Mouse (Mus musculus) spleen, postnatal 4 days (tissue): Measurements from ENCODE around the gene Trim7.
"Not testable (repeated sequence)": the region's sequence is repeated elsewhere in the genome, so short reads cannot be mapped to it uniquely, and the experiment has no call there.

Experiments
- DNase-seq, 2 experiments: peaks; one replicate each; pipeline ENCODE4 v3.0.0; 2022; ENCODE audit warnings: low spot score in 2 of 2

Trim7 gene

DNA sequence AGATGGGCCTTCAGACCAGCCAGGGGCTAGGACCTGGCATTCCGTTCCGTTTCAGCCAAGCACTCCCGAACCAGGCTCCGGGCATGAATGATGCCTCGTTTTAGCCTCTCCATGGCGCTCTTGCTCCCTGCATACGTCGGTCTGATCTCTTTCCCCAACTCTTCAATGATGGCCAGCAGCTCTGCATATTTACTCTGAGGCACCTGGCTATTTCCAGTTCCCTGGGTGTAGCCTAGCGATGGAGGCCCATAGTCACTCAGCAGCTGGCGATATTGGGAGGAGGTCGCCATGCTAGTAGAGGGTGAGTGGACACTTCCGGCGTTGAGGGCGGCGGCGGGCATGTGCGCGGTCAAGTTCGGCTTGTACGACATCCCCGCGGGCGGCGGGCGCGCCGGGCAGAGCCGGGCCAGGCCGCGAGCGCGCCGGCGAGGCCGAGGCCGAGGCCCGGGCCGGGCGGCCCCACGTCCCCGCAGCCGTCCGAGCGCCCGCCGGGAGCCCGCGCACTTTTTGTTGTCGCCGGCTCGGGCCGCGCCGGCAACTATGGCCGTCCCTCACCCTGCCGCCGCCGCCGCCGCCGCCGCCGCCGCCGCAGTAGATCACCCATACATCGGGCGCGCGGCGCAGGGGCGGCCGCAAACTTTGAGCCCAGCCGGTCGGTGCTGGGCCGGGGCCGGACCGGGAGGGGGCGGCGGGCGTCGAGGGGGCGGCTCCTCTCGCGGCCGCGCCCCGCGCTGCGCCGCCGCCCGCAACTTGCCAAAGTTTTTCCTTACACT is at the start of gene Trim7, which contains the start of gene Gm12184:
Gene Trim7, plus strand, starts transcription at position 162 of the 773 bp plus-strand sequence.
Gene Gm12184, minus strand, starts transcription at position 677 of the 773 bp plus-strand sequence.
- not testable (repeated sequence) for DNase-seq

DNA sequence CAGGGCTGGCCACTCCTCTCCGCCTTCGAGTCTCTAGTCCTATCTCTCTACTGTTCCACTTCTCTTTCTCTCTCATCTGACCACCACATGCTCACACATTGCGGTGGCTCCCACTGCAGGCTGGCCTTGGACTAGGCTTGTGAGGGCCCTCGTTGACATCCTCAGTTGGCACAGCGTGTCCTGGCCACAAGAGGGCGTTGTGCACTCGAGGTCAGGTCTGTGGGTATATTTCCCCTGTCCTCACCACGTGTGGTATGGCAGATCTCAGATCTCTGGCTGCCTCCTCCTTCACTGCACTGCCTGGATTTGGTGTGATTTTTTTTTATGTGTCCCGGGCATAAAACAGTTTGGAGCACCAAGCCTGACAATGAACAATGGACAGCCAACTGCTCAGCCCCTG is 49.3 kb upstream of the Trim7 start:
- peak; percentile 47 to 70 for DNase-seq

DNA sequence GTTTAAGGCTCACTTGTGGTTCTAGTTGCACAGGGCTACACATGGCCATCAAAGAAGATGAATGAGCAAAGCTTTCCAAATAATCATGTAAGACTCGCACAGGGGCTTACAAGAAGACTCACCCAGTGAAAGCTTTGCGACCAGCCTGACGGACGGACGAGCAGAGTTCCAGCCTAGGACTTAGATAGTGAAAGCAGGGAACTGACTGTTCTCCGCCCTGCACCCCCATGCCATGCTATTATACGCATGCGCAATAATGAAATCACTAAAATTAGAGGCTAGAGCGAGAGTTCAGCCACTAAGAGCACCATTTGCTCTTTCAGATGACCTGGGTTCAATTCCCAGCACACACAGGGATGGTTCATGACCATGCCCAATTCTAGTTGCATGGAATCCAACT is 48.6 kb upstream of the Trim7 start:
- no peak for DNase-seq

DNA sequence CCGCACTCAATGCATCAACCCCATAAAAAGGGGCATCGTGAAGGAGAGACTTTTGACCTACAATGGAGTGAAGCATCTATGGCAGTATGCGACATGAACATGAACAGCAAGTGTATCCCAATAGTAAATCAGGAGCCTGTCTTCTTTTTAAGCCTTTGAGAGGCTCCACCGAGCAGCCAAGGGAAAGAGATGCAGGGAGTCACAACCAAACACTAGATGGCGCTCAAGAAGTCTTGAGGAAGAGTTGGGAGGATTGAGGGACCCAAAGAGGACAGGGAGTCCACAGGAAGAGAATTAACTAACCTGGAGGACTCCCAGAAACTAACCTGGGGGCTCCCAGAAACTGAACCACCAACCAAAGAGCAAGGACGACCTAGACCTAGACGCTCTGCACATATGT is 46.5 kb upstream of the Trim7 start:
- peak in 1 of 2 experiments; percentile 73 for DNase-seq

DNA sequence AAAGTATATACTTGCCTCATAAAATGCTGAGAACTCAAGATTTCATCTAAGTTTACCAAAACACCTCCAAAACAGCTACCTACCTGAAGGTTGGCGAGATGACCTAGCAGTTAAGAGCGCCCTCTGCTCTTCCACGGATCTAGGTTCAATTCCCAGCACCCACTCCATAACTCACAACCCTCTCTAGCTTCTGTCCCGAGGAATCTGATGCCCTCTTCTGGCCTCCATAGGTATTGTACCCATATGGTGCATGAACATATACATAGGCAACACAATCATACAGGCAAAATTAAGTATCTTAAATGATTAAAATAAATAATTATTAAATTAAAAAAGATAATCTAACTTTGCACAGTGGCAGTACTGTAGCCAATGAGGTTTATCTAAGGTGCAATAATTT is 43.7 kb upstream of the Trim7 start:
- DNase-seq, result no peak

DNA sequence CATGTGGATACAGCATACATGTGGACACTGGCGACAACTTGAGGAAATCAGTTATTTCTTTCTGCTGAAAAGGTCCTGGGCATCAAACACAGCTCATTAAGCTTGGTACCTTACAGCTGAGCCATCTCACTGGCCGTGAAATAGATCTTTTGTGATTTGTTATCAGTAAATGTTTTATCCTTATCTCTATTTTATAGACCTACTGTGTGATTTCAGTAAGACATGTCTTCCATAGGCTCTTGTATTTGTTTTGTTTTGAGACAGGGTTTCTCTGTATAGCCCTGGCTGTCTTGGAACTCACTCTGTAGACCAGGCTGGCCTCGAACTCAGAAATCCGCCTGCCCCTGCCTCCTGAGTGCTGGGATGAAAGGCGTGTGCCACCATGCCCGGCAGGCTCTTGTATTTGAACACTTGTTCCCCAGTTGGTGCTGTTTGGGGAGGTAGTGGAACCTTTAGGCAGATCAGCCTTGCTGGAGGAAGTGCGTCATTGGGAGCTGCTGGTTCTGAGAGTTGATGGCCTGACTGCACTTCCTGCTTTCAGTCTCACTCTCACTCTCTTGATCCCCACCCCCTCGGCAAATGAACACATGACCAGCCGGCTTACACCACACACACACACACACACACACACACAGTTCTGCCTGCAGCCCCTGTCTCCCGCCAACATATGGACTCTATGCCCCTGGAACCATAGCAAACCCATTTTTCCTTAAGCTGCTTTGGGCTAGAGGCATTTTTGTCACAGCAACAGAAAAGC is 38.3 kb upstream of the Trim7 start:
- peak; percentile 62 to 74 for DNase-seq

DNA sequence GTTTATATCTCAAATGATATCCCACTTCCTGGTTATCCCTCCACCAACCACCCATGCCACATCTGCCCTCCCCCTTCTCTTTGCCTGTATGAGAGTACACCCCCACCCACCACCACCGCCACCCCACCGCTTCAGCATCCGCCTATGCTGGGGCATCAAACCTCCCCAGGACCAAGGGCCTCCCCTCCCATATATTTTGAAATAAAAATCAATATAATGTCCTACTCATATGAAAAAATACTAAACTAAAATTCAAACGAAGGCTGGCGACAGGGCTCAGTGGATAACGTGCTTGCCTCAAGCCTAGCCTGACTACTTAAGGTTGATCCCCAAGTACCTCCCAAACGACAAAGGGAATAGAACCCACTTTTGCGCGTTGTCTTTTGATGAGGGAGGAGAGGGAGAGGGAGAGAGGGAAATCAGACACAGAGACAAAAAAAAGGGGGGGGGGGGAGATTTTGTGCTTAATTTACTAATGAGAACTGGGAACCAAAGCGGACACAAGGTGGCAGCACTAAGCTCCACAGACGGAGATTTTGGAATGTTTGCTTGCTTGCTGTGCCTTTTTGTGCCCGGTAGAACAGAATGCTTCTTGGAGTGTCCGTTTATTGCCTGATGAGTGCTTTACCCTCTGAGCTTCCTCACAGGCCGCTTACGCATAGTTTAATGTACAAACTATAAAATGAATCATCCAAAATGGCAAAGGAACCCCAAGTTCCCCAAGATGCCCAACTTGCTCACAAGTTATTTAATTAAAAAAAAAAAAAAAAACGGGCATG is 37.4 kb upstream of the Trim7 start:
- peak; percentile 70 to 85 for DNase-seq

DNA sequence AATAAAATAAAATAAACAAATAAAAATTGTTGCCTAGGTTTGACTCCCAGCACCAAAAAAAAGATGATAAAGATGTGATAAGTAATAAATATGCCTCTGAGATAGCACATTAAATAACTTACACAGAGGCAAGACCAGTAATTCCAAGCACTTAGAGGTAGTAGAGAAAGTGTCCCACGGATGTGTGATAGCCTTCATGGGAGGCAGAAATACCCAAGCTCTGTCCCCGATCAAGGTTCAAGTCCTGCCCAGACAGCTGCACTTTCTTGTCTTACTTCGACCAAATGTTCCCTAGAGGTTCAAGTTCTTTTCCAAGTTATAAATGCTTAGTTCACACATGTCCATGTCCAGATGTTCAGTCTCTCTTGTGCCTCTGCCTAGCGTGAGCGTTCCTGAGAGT is 36.7 kb upstream of the Trim7 start:
- DNase-seq, result no peak

DNA sequence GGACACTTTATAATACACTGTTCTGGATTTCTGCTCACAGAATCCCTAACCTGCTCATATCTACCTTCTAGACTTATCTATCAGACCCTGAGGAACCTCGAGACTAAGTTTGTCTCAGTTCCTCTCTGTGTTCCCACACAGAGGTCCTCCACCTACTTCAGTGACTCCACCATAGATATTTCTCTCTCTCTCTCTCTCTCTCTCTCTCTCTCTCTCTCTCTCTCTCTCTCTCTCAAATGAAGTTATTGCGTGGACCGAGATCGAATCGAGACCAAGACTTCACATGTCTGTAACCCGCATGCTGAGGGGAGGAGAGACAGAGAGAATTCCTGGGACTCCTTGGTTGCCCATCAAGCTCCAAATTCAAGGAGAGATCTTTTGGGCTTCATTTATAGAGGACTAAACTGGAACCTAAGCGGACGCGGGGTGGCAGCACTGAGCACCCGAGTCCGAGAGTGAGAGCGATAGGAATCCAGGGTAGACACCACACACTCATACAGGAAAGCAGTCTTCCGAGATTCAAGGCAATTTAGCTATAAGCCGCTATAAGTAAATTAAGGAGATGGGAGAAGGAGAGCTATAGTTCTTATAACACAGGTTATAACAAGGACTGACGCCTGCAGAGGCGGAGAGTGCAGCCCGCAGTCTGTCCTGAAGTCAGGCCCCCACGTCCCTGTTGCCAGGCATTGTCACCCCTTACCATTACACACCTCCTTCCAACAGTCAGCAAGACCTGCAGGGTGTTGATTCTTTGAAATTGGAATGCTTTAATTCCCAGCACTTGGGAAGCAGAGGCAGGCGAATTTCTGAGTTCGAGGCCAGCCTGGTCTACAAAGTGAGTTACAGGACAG is 35.7 kb upstream of the Trim7 start:
- peak; percentile 81 to 93 for DNase-seq

DNA sequence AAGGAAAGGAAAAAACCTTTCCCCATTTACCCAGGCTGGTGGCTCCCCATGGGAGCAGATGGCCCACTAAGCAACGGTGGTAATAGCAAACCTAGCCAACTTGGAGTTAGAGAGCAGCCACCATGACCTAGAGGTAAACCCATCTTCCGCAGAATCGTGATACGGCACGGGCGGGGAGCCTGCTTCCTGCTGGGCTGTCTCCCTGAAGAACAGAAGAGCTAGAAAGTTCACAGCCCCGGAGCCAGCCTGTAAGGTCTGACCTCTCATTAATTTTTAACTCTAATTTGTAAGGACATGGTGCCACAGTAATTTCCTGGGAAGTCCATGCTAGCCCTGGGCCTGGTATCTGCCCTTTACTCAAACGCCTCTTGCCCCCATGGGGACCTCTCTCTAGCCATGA is 35.0 kb upstream of the Trim7 start:
- DNase-seq, result no peak

DNA sequence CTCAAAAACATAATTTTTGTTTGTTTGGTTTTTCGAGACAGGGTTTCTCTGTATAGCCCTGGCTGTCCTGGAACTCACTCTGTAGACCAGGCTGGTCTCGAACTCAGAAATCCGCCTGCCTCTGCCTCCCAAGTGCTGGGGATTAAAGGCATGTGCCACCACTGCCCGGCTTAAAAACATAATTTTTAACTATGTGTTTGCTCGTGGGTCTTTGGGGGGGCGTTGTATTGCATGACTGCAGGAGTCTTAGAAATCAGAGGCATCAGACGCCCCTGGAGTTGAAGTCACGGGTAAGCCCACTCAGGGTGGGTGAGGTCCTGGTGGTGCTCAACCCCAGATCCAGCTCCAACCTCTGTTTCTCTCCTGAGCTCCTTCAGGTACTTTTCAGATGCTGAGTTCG is 34.0 kb upstream of the Trim7 start:
- not testable (repeated sequence) for DNase-seq

DNA sequence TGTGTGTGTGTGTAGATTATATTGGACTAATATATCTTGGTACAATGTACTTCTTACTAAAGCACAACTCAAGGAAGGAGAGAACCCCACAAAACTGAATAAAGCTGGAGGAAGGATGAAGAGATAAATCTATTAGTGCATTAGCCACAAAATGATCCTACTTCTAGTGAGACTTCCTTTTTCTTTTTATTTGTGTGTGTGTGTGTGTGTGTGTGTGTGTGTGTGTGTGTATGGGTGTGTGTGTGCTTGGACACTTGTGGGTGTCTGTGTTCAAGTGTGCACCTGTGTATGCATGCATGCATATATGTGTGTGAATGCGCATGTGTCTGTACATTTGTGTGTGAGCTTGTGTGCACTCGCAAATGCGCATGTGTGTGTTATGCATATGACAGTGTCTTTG is 32.8 kb upstream of the Trim7 start:
- no peak for DNase-seq

DNA sequence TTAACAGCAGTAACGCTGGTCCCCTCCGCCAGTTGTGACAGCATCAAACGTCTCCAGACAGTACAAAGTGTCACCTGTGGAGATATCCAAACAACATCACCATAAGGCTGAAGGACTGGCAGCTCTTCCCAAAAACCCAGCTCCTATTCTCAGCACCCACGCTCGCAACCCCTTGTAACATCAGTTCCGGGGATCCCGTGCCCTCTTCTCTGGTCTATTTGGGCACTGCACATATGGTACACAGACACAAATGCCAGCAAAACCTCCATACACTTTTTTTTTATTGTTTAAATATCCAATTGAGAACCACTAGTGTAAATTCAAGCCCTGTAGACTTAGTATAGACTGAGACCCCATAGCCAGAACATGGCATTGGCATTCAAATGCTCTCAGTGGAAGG is 30.7 kb upstream of the Trim7 start:
- peak in 1 of 2 experiments; percentile 32 for DNase-seq

DNA sequence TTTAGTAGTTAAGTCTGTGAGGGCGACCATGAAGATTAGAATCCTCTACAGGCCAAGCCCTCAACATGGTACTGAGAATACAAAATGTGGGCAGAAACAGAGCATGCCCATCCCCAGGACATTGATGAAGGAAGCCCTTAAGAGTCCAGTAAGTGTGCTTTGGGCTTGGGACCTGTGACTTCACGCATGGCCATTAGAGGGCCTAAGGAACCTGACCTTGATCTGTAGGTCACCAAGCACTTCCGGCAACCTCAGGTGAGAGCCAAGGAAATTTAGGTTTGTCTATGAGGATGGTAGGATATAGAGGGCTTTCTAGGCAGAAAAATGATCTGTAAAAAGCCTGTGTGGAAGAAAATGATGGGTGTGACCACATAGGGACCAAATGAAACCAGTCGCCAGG is 29.6 kb upstream of the Trim7 start:
- DNase-seq, result no peak

DNA sequence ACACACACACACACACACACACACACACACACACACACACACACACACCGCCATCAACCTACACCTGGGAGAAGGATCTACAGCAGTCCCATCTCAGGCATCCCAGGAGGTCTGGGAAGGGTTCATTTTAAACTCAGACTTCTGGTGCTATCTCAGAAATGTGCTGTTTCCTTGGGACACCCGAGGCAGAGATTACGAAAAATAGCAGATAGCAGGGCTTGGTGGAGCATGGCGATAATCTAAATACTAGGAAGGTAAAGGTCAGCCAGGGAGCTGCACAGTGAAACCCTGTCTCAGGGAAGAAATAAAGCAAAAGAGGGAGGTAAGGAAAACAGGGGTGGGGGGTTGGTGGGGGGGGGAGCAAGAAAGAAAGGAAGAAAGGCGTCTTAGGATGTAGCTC is 28.7 kb upstream of the Trim7 start:
- no peak for DNase-seq

DNA sequence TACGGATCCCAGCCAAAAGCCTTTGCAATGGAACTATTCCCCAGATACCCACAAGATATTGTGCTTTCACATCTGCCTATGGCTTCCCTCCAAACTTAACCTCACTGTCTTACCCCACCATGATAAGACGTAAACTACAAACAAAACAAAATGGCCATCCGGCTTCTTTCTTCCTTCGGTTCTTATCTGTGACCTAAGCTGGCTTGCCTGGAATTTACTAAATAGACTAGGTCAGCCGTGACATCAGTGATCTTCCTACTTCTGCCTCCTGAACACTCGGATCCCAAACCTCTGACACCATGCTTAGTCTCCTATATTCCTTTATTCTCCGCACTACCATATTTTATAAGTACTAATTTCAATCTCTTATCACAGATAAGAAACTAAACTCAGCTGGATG is 27.6 kb upstream of the Trim7 start:
- DNase-seq, result no peak

DNA sequence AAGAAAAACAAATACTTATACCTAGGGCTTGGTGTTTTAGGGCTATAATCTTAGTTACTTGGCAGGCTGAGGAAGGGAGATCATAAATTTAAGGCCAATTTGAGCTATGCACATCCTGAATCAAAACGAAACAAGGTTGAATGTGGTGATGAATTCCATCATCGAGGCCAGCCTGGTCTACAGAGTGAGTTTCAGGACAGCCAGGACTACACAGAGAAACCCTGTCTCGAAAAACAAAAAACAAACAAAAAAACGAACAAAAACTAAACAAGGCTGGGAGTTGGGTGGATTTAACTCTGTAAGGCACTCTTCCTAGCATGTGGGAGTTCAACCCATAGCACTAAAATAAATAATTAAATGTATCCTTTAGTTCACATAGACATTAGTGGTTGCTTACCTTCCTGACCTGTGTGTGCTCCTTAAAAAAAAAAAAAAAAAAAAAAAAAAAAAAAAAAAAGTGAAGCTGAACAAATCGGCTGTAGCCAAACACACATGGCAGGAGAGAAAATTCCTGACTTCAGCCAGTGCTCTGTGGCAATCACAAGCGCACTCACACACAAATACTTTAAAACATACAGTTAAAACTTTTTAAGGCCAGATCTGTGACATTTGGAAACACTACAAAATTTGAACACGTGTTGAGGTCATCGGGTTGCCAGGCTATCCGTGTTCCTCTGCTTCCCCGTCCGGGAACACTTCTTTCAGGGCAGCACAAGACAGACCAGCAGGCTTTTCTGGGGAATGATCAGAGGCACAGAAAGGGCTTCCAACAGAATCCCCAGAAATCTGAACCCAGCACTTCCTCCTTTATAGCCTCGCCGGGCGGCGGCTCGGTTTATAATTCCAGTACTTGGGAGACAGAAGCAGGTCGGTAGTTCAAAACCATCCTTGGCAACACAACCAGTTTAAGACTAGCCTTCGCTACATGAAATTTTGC is 26.7 kb upstream of the Trim7 start:
- no peak for DNase-seq

DNA sequence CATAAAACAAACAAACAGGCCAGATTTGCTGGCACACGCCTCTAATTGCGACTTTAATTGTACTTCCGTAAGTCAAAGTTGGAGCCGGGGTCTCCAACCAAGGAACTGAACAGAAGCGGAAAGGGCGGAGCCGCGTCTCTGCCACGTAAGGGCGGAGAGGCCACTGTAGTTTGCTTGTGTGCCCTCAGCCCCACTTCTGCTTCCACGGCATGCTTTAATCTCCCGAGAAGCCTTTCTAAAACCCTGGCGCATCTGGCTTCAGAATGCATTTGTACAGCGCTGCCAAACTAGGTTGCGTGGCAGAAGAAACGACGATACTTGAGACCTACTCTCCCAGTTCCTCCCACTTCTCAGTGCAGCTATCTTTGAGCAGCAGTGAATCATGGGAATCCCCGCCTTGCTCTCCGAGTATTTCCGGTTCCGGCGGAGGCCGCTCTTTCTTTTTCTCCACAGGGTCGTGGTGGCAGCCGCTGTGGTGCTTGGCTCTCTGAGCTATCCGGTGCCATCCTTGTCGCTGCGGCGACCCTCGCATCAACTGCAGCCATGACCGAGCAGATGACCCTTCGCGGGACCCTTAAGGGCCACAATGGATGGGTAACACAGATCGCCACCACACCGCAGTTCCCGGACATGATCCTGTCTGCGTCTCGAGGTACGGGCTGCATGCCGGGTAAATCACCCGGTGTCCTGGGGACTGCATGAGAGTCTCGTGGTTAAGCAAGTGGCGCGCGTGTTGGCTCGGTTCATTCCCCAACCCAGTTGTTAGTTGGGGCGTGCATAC is 25.8 kb upstream of the Trim7 start, which contains the start of gene Rack1:
Gene Rack1, plus strand, starts transcription at position 412 of the 781 bp plus-strand sequence.
- DNase-seq, result peak; percentile 84 to 92
